Mouse (Mus musculus) embryonic fibroblast, embryonic 13.5 days (primary cell): ENCODE measurements around the gene Cdc42ep2.

ENCODE experiments used
- CTCF ChIP-seq: IDR thresholded peaks from 2 replicates; pipeline ENCODE4 v1.5.1; 2011; ENCODE audit warnings: mild to moderate bottlenecking, control low read depth, low read length, moderate library complexity, borderline replicate concordance; ENCODE audit not compliant: insufficient read depth
- POLR2A ChIP-seq: IDR thresholded peaks from 2 replicates; pipeline ENCODE4 v1.6.1; 2011; ENCODE audit warnings: low read depth, mild to moderate bottlenecking, control low read depth, low read length, moderate library complexity

DNA sequence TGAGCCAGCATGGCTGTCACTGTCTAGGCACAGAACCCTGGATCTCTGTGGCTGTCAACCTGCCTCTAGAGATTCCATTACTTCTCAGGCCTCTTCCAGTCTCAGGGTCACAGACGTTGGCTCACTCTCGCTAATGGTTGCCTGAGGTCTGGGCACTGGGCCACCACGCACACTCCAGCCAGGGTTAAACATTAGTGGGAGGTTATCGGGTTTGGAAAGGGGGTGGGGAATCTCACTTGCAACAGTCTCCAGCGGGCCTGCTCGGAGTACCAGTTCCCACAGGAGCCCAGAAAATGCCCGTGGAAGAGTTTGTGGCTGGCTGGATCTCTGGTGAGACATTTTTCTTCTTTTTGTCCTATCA is 46.3 kb downstream of the Cdc42ep2 start:
- no peak for TF ChIP-seq POLR2A
- no peak for TF ChIP-seq CTCF
